Mouse (Mus musculus): Measurements from ENCODE around the gene Myof. TPM values are rescaled to one million over a fixed set of nuclear protein-coding genes. Genes with fewer than 3 reads are reported as not detected.

The Myof gene
- polyA plus RNA-seq, 1 experiment from 2014 or later: 22.7 TPM

DNA sequence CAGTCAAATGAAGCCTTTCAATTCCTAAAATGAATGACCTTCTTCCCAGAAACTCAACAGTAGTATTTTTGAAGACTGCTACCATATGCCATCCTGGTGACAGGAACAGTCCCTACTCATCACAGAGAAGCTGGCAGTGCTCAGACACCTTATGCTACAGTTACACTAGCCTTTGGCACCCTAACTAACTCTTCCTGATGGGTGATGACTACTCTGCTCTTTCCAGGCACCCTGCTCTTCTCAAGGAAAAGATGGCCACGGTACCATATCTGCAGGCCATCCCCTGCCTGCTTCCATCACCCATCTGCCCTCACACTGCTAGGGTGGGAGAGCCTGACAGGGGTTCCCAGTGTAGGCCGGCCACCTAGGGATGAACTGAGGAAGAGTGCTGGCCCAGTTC lies 53.4 kb downstream of the Myof start:
- no peak overlapping the region for H3K4me2 ChIP-seq (replicated peaks; ENCODE audit: low read depth, low read length)
- H3K27me3 ChIP-seq (ENCODE audit: control insufficient read depth, insufficient read depth, low read length): no peaks in the 10 kb centered on the region
- no peaks in the 10 kb centered on the region for H3K9me3 ChIP-seq (ENCODE audit: control insufficient read depth, low read depth, low read length)
- no peak overlapping the region for H3K9ac ChIP-seq (replicated peaks; ENCODE audit: low read depth, low read length)
- H3K4me3 ChIP-seq (ENCODE audit: low read depth, low read length): no peak overlapping the region
- ATAC-seq (ENCODE audit: insufficient number of reproducible peaks, insufficient read depth, low FRiP score, low read depth): no peak
- 0 out of 2 replicates have a peak, but pooled peaks cover 3% of the 10 kb centered on the region for H3K4me1 ChIP-seq (ENCODE audit: control insufficient read depth, insufficient read depth, low read length)
- H3K36me3 ChIP-seq (ENCODE audit: control insufficient read depth, insufficient read depth, low read length): no peaks in the 10 kb centered on the region
- 83% methylated on average over 2 of the region's 2 CpGs for WGBS
- H3K27ac ChIP-seq (ENCODE audit: low read length): no peak overlapping the region

DNA sequence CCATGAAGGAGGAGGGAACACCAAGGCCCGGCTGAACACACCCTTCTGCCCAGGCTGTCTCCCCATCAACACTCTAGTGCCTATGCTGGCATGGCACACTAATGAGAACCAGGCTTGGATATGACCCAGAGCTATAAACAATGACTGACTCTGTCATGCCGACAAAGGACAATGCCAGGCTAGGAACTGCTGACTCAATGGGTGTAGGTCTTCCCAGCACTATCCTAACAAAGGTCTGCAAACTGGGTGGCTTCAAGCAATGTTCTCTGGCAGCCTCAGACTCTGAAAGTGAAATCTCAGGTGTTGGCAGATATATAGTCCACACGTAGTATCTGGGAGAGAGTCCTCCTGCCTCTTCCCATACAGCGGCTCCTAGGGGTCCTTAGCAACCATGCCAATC lies 55.2 kb downstream of the Myof start:
- no peaks in the 10 kb centered on the region for H3K36me3 ChIP-seq (ENCODE audit: control insufficient read depth, insufficient read depth, low read length)
- ATAC-seq (ENCODE audit: insufficient number of reproducible peaks, insufficient read depth, low FRiP score, low read depth): no peak
- no peaks in the 10 kb centered on the region for H3K9me3 ChIP-seq (ENCODE audit: control insufficient read depth, low read depth, low read length)
- no peak overlapping the region for H3K9ac ChIP-seq (replicated peaks; ENCODE audit: low read depth, low read length)
- H3K4me2 ChIP-seq (replicated peaks; ENCODE audit: low read depth, low read length): no peak overlapping the region
- 85% methylated on average over 4 of the region's 4 CpGs for WGBS
- no peaks in the 10 kb centered on the region for H3K27me3 ChIP-seq (ENCODE audit: control insufficient read depth, insufficient read depth, low read length)
- 0 out of 2 replicates have a peak, but pooled peaks cover 3% of the 10 kb centered on the region for H3K4me1 ChIP-seq (ENCODE audit: control insufficient read depth, insufficient read depth, low read length)
- H3K27ac ChIP-seq (ENCODE audit: low read length): no peak overlapping the region
- no peak overlapping the region for H3K4me3 ChIP-seq (ENCODE audit: low read depth, low read length)

- Histone ChIP-seq H3K27ac (ENCODE audit: low read length) (no peak overlapping the region), H3K9me3 (ENCODE audit: control insufficient read depth, low read depth, low read length) (no peaks in the 10 kb centered on the region), H3K36me3 (ENCODE audit: control insufficient read depth, insufficient read depth, low read length) (no peaks in the 10 kb centered on the region), H3K4me1 (ENCODE audit: control insufficient read depth, insufficient read depth, low read length) (no peaks in the 10 kb centered on the region), H3K4me3 (ENCODE audit: low read depth, low read length) (no peak overlapping the region), H3K4me2 (replicated peaks; ENCODE audit: low read depth, low read length) (no peak overlapping the region), H3K9ac (replicated peaks; ENCODE audit: low read depth, low read length) (no peak overlapping the region), H3K27me3 (ENCODE audit: control insufficient read depth, insufficient read depth, low read length) (no peaks in the 10 kb centered on the region)
- WGBS: 76% methylated on average over 16 of the region's 16 CpGs
- ATAC-seq (ENCODE audit: insufficient number of reproducible peaks, insufficient read depth, low FRiP score, low read depth): no peak
Observed at GRCm38 (mm10) chr19:37985730-37986129, 57.6 kb downstream of the Myof start.

- Histone ChIP-seq H3K36me3 (ENCODE audit: control insufficient read depth, insufficient read depth, low read length) (peaks cover 4% of the 10 kb centered on the region; the same call in 1 of the 2 replicates), H3K9ac (replicated peaks; ENCODE audit: low read depth, low read length) (no peak overlapping the region), H3K27ac (ENCODE audit: low read length) (no peak overlapping the region), H3K4me3 (ENCODE audit: low read depth, low read length) (no peak overlapping the region), H3K4me2 (replicated peaks; ENCODE audit: low read depth, low read length) (no peak overlapping the region), H3K9me3 (ENCODE audit: control insufficient read depth, low read depth, low read length) (no peaks in the 10 kb centered on the region), H3K27me3 (ENCODE audit: control insufficient read depth, insufficient read depth, low read length) (no peaks in the 10 kb centered on the region), H3K4me1 (ENCODE audit: control insufficient read depth, insufficient read depth, low read length) (no peaks in the 10 kb centered on the region)
- no peak for ATAC-seq (ENCODE audit: insufficient number of reproducible peaks, insufficient read depth, low FRiP score, low read depth)
- WGBS: 95% methylated on average over 5 of the region's 5 CpGs
Observed at GRCm38 (mm10) chr19:37975951-37976350, 67.4 kb downstream of the Myof start.

DNA sequence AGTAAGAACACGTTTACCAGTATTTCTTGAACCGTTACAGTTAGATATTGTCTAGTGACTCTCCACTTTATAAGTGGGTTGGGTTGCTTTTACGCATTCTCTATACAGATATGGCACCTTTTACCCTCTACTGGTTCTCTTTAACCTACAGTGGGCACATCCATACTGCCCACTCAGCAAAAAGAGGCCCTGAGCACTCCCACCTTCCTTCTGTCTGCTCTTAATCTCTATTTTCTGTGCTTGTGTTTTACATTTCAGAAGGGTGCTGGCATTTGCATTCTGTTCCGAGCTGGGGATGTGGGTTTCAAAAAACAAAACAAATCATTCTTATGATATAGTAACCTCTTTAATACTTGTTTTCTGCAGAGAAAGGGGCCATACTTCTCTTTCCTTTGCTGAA lies 72.8 kb downstream of the Myof start:
- H3K36me3 ChIP-seq (ENCODE audit: control insufficient read depth, insufficient read depth, low read length): no peaks in the 10 kb centered on the region
- H3K4me1 ChIP-seq (ENCODE audit: control insufficient read depth, insufficient read depth, low read length): no peaks in the 10 kb centered on the region
- H3K9ac ChIP-seq (replicated peaks; ENCODE audit: low read depth, low read length): no peak overlapping the region
- H3K27me3 ChIP-seq (ENCODE audit: control insufficient read depth, insufficient read depth, low read length): no peaks in the 10 kb centered on the region
- H3K27ac ChIP-seq (ENCODE audit: low read length): no peak overlapping the region
- H3K4me2 ChIP-seq (replicated peaks; ENCODE audit: low read depth, low read length): no peak overlapping the region
- no peaks in the 10 kb centered on the region for H3K9me3 ChIP-seq (ENCODE audit: control insufficient read depth, low read depth, low read length)
- ATAC-seq (ENCODE audit: insufficient number of reproducible peaks, insufficient read depth, low FRiP score, low read depth): no peak
- H3K4me3 ChIP-seq (ENCODE audit: low read depth, low read length): no peak overlapping the region
- 81% methylated on average over 4 of the region's 4 CpGs for WGBS

DNA sequence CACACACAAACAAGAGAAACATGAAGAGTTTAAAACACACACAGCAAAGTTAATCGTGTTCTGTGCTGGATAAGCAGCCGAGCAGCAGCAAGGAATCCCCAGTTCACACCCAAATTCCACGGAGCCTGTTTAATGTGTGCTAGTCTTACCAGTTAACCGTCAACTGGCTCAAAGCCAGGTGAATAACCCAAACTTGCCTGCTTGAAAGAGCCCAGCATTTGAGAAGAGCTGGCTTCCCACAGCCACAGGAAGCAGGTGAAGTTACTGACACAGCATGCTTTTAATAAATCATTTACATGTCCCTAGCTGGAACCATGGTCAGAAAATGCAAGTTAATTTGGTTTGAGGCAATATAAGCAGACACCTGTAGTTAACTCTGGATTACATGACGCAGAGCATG lies 73.4 kb downstream of the Myof start:
- Histone ChIP-seq H3K27ac (ENCODE audit: low read length) (no peak overlapping the region), H3K4me2 (replicated peaks; ENCODE audit: low read depth, low read length) (no peak overlapping the region), H3K36me3 (ENCODE audit: control insufficient read depth, insufficient read depth, low read length) (no peaks in the 10 kb centered on the region), H3K9me3 (ENCODE audit: control insufficient read depth, low read depth, low read length) (no peaks in the 10 kb centered on the region), H3K4me1 (ENCODE audit: control insufficient read depth, insufficient read depth, low read length) (no peaks in the 10 kb centered on the region), H3K27me3 (ENCODE audit: control insufficient read depth, insufficient read depth, low read length) (no peaks in the 10 kb centered on the region), H3K9ac (replicated peaks; ENCODE audit: low read depth, low read length) (no peak overlapping the region), H3K4me3 (ENCODE audit: low read depth, low read length) (no peak overlapping the region)
- no peak for ATAC-seq (ENCODE audit: insufficient number of reproducible peaks, insufficient read depth, low FRiP score, low read depth)
- WGBS: 50% methylated on average over 5 of the region's 5 CpGs

GRCm38 (mm10) chr19:37965828-37966227 lies 77.5 kb downstream of the Myof start:
- no peak overlapping the region for H3K27ac ChIP-seq (ENCODE audit: low read length)
- no peaks in the 10 kb centered on the region for H3K36me3 ChIP-seq (ENCODE audit: control insufficient read depth, insufficient read depth, low read length)
- H3K4me3 ChIP-seq (ENCODE audit: low read depth, low read length): no peak overlapping the region
- ATAC-seq (ENCODE audit: insufficient number of reproducible peaks, insufficient read depth, low FRiP score, low read depth): no peak
- no peak overlapping the region for H3K4me2 ChIP-seq (replicated peaks; ENCODE audit: low read depth, low read length)
- H3K27me3 ChIP-seq (ENCODE audit: control insufficient read depth, insufficient read depth, low read length): no peaks in the 10 kb centered on the region
- no peaks in the 10 kb centered on the region for H3K9me3 ChIP-seq (ENCODE audit: control insufficient read depth, low read depth, low read length)
- no peaks in the 10 kb centered on the region for H3K4me1 ChIP-seq (ENCODE audit: control insufficient read depth, insufficient read depth, low read length)
- 86% methylated on average over 4 of the region's 4 CpGs for WGBS
- no peak overlapping the region for H3K9ac ChIP-seq (replicated peaks; ENCODE audit: low read depth, low read length)

- 83% methylated on average over 5 of the region's 5 CpGs for WGBS
- H3K36me3 ChIP-seq (ENCODE audit: control insufficient read depth, insufficient read depth, low read length): no peaks in the 10 kb centered on the region
- no peak overlapping the region for H3K4me3 ChIP-seq (ENCODE audit: low read depth, low read length)
- H3K9ac ChIP-seq (replicated peaks; ENCODE audit: low read depth, low read length): no peak overlapping the region
- no peaks in the 10 kb centered on the region for H3K9me3 ChIP-seq (ENCODE audit: control insufficient read depth, low read depth, low read length)
- no peak overlapping the region for H3K4me2 ChIP-seq (replicated peaks; ENCODE audit: low read depth, low read length)
- no peak for ATAC-seq (ENCODE audit: insufficient number of reproducible peaks, insufficient read depth, low FRiP score, low read depth)
- no peaks in the 10 kb centered on the region for H3K27me3 ChIP-seq (ENCODE audit: control insufficient read depth, insufficient read depth, low read length)
- H3K4me1 ChIP-seq (ENCODE audit: control insufficient read depth, insufficient read depth, low read length): no peaks in the 10 kb centered on the region
- no peak overlapping the region for H3K27ac ChIP-seq (ENCODE audit: low read length)
Observed at GRCm38 (mm10) chr19:37963421-37963820, 80.0 kb downstream of the Myof start.

DNA sequence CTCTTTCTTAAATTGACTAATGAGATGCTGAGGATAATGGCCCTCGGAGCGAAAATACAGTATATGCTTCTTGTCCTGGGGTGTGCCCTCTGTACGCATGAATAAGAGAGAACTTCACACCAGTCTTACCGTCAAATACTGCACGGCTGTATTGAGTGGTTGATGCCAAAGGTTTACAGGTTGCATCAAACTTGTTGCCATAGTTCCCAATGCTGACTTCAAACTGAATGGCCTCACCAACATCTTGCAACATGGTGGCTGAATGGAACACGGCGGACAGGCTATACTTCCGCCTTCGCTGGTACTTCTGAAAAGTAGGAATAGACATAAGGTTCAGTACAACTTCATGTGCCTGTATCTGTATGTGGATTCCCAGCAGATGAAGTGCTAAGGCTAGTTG lies 82.6 kb downstream of the Myof start:
- Histone ChIP-seq H3K9me3 (ENCODE audit: control insufficient read depth, low read depth, low read length) (no peaks in the 10 kb centered on the region), H3K9ac (replicated peaks; ENCODE audit: low read depth, low read length) (no peak overlapping the region), H3K36me3 (ENCODE audit: control insufficient read depth, insufficient read depth, low read length) (no peaks in the 10 kb centered on the region), H3K27ac (ENCODE audit: low read length) (no peak overlapping the region), H3K4me2 (replicated peaks; ENCODE audit: low read depth, low read length) (no peak overlapping the region), H3K27me3 (ENCODE audit: control insufficient read depth, insufficient read depth, low read length) (no peaks in the 10 kb centered on the region), H3K4me1 (ENCODE audit: control insufficient read depth, insufficient read depth, low read length) (no peaks in the 10 kb centered on the region), H3K4me3 (ENCODE audit: low read depth, low read length) (no peak overlapping the region)
- no peak for ATAC-seq (ENCODE audit: insufficient number of reproducible peaks, insufficient read depth, low FRiP score, low read depth)
- 97% methylated on average over 9 of the region's 9 CpGs for WGBS

Data from stomach, embryonic 14.5 days (tissue).